Mouse (Mus musculus) testis, postnatal 10 days (tissue): ENCODE results near the gene Ttyh3.

Source experiments
- DNase-seq: peaks from one replicate; pipeline ENCODE4 v3.0.0; 2021; ENCODE audit warnings: low spot score

Ttyh3 gene

DNA sequence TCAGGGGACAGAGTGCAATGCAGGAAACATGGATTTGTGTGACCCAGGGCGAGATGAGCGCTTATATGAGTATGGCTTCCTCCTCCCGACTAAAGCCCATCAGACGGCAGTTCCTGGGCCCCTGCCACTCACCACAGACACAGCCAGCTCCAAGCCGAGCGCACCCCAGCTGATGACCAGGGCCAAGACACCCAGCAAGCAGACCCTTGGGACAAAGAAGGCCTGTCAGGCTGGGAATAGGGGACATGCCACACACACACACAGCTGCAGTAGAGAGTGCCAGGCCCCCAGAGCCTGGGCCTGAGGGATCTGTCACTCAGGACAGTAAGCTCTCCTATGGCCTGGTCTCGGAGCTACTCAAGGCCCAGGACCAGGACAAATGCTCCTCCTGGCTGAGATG is 15.4 kb downstream of the Ttyh3 start:
- no peak for DNase-seq

- no peak for DNase-seq
These were observed 19.8 kb downstream of the Ttyh3 start for GRCm38 (mm10) chr5:140628995-140629394.

- DNase-seq, result no peak
These were observed 21.3 kb downstream of the Ttyh3 start for GRCm38 (mm10) chr5:140627580-140627979.

GRCm38 (mm10) chr5:140624961-140625360 is 23.9 kb downstream of the Ttyh3 start:
- DNase-seq, result no peak

- no peak for DNase-seq
These were observed 24.6 kb downstream of the Ttyh3 start for GRCm38 (mm10) chr5:140624238-140624637.

- no peak for DNase-seq
These were observed 25.0 kb downstream of the Ttyh3 start for GRCm38 (mm10) chr5:140623791-140624190.

GRCm38 (mm10) chr5:140622978-140623670 is 25.7 kb downstream of the Ttyh3 start:
- DNase-seq, result no peak

DNA sequence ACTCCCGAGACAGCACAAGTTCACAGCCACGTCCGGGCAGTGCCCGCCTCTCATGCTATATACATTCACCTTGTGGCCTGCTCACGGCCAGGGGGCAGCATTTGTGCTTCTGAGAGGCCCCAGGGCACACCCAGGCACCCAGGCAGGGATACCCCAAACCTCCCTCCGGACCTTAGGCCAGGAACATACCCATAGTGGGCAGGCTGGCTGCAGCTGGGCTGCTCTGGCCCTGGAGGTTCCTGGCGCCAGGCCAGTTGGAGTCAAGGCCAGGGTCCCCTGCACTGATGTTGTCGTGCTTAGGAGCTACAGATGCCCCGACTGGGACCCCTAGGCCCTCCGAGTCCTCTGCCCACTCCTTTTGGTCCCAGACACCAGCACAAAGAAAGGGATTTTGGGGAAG is 27.3 kb downstream of the Ttyh3 start:
- DNase-seq, result peak; percentile 76

DNA sequence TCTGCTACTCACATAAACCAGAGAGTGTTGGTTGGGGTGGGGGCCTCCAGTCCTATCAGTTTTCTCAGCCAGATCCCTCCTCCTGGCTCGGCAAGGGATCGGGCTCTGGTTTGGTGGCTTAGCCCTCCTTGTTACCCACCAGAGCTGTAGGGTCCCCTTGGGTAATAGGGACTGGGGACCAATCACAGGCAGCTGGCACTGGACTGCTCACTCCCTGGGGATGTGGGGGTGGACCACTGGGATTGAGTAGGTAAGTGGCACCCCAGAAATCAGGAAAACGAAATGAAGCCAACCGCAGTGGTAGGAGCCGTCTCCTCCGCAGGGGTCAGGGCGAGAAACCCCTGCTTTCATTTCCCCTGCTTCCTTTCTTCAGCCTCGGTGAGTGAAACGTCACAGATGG is 27.7 kb downstream of the Ttyh3 start:
- DNase-seq, result no peak

- no peak for DNase-seq
These were observed 28.7 kb downstream of the Ttyh3 start for GRCm38 (mm10) chr5:140619895-140620736.

- peak; percentile 91 for DNase-seq
These were observed 29.6 kb downstream of the Ttyh3 start for GRCm38 (mm10) chr5:140619151-140619771.

- no peak for DNase-seq
These were observed 31.1 kb downstream of the Ttyh3 start for GRCm38 (mm10) chr5:140617714-140618113.

GRCm38 (mm10) chr5:140616691-140617090 is 32.1 kb downstream of the Ttyh3 start:
- DNase-seq, result no peak

- no peak for DNase-seq
These were observed 32.7 kb downstream of the Ttyh3 start for GRCm38 (mm10) chr5:140616110-140616503.

- no peak for DNase-seq
These were observed 33.3 kb downstream of the Ttyh3 start for GRCm38 (mm10) chr5:140615321-140616109.

- DNase-seq, result no peak
These were observed 34.0 kb downstream of the Ttyh3 start for GRCm38 (mm10) chr5:140614837-140615236.

DNA sequence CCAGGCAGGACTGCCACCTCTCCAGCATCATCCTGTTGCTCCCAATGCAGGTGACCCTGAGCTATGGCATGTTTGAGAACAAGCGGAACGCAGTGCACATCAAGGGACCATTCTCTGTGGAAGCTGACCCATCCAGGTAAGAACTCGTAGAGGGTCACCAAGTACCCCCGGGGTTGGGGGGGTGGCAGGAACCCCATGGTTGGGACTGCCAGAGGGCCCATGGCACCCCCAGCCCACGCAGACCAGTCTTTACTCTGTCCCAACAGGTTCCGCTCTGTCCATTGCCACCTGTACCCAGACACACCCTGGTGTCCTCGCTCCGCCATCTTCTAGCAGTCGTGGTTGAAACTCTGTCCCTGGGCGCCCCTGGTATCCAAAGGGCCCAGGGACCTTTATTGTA is 34.7 kb downstream of the Ttyh3 start:
- DNase-seq, result no peak

DNA sequence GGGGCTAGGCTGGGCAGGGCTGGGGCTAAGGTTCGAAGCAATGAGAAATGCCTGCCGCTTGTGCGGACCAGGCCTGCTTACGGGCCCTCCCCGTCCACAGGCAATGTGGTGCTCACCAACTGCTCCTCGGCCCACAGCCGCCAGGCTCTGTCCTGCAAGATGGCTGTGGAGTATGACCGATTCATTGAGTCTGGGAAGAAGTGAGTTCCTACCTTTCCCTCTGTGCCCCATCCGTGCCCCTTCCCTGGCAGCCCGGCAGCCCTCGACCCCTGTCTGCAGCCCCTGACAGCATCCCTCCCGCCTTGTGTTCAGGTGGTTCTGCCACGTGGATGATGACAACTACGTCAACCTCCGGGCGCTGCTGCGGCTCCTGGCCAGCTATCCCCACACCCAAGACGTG is 36.6 kb downstream of the Ttyh3 start:
- DNase-seq, result no peak

DNA sequence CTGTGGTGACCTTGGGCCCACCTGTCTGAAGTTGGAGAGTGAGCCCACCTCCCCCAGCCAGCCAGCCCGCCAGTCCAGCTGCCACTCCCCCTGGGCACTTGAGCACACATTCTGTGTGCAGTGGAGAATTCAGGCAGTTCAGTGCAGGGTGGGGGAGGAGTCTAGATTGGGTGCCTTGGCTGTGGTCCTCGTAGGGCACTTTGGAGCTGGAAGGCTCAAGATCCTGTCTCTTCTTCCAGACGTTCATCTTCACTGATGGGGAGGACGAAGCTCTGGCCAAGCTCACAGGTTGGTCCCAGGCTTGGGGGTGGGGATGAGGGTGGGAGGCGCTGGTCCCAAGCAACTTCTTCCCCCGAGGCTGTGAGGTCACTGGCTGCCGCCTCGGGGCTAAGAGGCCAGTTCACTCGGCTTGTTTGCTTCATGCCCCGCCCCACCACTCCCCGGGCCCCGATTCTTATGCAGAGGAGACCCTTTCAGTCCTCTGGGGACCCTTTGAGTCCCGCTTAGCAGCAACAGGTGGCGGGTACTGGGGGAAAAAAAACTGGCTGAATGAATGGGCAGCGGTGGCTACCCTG is 37.1 kb downstream of the Ttyh3 start:
- DNase-seq, result no peak

DNA sequence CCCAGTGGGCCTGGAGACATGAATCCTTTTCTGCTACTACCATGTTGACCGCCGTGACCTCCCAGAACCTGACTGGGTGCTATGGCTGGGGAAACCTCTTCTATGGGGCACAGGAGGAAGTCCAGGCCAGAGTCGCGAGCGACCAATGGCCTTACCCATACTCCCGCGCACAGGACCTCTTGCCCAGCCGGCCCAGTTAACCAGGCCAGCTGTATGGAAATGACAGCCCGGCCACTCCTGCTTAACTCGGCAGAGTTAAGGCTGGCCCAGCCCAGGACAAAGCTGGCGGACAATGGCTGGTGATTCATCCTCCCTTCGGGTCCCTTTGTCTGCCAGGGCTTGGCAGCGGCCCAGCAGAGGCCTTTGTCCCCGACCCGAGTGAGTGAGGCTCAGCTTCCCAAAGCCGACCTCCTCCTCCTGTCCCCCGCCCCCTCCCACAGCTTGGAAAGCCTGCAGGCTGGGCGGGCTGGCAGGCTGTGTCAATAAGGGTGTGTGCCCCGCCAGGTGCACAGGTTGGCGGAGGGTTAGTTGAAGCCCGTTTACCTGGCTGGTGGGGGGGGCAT is 37.7 kb downstream of the Ttyh3 start:
- DNase-seq, result peak; percentile 89

GRCm38 (mm10) chr5:140610273-140611011 is 38.4 kb downstream of the Ttyh3 start:
- peak; percentile 74 for DNase-seq
